Mouse (Mus musculus): Measurements from ENCODE around the gene Rrp1b. TPM values are rescaled to one million over a fixed set of nuclear protein-coding genes. Genes with fewer than 3 reads are reported as not detected.
A peak's percentile ranks its signal among the peaks of the same experiment; 100 is the strongest.

Gene Rrp1b
- 10 to 100 TPM; 16.2 to 16.8 TPM for total RNA-seq (2021)

DNA sequence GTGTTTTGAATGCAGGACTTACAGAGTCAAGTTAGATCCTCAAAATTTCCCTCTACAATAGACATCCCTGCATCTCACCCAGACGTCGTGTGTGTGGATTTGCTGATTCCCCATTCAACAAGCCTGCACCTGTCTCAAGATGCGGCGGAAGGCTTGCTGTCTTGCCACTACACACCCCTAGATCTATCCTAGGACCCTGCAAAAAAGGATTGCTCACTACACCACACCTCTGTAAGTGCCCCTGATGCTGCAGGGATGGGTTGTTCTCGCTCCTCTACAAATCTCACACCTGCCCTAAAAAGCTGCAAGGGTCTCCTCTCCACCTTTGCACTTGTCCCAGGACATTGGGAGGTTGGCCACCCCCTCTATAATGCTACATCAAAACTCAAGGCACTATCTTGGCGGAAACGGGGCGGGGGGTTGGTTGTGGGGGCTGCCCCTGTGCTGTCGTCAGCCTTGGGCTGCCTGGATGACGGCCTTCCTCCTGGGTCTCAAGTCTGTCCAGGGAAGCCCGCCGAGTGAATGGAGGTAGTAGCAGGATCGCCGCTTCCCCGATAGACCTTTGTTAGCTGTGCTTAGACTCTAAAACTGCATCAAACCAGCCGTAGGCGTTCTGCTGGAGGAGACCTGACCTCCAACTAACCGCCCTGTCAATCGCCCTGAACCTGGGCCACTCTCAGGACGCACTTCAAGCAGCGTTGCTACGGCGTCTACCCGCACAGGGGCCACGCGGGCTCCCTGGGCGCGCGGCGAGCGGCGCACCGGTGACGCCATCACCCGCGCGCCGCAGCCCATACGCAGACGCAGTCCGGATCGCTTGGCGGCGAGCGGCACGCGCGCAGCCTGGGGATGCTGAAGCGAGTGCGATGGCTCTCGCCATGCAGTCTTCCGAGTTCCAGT, at the start of gene Rrp1b, which contains the start of gene Hsf2bp:
Gene Rrp1b (plus strand): TSS at position 492 of the 900 bp plus-strand sequence.
Gene Hsf2bp (minus strand): TSS at position 741 of the 900 bp plus-strand sequence.
- peak; percentile 78 for DNase-seq

DNA sequence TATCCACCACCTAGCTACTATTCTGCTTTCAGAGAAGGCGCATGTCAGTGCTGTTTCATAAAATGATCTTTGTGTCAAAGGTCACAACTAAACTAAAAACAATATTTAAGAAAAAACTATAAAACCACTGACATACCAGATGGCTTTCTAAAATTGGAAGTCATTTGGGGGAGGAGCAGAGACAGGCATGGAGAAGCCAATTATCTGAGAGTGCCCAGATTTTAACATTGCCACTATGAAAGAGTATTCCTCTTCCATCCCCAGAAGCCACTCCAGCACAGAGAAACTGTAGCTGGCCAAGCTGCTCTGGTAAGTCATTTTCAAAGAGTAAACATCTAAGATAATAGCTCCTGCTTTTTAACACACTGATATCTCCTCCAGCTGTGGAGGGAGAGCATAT, 49.0 kb upstream of the Rrp1b start:
- no peak for DNase-seq

DNA sequence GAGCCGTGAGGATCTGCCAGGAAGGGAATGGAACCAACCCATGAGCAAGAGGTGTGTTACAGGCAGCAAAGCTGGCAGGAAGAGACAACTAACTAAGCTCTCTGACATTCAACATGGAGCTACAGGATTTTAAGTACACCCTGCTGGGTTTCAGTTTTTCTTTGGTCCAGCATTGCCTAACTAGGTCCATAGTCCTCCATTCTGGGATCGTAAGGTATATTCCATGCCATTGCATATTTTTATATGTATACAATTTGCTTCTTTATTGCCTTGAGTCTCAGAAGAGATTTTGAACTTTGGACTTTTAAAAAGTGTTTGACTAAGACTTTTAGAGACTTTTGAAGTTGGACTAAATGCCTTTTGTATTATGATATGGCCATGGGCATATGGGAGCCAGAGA, 46.9 kb upstream of the Rrp1b start:
- DNase-seq, result no peak

DNA sequence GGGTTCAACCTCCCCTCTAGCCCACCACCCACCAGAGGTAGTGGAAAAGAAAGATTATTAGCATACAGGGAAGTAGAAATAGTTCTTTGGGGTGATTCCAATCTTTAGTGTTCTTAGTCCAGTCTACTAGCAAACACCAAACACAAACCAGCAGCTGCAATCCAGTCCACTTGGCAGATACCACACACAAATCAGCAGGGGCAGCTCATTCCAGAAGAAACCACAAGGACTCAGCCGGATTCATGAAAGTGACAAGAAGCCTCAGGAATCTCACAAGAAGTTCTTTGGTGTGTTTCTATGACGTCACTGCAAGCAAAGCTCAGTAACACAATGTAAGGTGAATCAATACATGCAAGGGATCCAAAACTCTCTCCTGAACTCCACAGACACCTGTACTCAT, 43.9 kb upstream of the Rrp1b start:
- DNase-seq, result no peak

DNA sequence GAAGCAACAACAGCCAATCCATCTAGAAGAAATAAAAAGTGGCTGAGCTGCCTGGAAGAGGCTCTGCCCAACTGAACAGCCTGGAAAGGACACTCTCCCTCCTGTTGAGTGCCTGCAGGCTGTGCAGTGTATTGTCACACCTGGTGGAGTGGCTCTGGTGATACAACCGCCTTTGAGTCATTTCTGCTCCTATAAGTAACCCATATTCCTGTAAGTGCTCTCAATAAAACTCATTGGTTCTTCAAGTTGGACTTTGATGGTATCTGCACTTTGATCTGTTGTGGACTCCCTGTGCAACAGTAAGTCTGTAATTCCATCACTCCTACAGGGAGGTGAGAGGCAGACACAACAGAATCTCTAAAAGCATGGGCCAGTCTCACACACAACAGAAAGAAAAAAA, 42.5 kb upstream of the Rrp1b start:
- no peak for DNase-seq

DNA sequence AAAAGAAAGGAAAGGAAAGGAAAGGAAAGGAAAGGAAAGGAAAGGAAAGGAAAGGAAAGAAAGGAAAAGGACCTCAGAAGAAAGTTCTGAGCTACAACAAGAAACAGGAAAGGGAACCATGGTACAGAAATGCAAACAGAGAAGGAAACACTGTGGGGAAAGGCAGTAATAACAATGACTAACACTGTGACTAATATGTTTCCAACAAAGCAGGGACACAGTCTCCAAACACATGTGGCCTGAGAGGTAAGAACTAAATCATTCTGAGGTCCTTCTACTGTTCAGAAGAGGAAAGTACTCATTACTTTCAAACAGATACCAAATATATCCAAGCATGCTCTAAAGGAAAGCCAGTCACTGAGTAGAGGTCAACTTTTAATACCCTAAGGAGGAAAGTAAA, 41.8 kb upstream of the Rrp1b start:
- DNase-seq, result no peak

DNA sequence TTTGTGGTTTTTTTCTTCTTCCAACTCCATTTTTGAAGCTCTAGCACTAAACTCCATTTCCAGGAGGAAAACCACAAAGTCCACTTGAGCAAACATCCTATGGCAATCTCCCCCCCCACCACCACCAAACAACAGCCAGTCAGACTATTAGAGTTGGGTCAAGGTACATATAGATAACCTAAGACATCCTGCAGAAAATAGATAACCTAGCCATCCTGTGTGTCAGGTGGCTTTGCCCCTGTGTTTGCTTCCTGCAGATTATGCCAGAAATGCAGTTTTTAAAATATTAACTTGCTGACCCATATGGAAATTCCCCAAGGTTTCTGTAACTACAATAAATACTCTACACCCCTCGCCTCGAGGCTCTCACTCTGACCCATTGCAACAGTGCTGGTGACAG, 40.1 kb upstream of the Rrp1b start:
- no peak for DNase-seq

DNA sequence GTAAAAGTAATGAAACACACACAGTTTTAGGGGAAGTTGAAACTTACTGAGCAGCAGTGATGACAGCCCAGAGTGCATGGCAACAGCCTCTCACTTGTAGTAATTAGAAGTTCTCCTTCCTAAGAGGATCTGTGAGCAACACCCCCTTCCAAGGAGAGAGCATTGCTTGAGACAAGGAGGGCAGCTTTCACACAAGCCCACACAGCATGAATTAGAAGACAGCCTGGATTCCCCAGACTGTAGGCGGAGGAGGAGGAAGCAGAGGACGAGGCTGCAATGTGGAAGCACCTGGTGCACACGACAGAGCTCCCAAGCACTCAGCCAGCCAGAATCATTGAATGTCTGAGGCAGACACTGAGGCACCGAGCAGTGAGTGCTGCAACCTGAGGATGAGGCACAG, 39.6 kb upstream of the Rrp1b start:
- no peak for DNase-seq

DNA sequence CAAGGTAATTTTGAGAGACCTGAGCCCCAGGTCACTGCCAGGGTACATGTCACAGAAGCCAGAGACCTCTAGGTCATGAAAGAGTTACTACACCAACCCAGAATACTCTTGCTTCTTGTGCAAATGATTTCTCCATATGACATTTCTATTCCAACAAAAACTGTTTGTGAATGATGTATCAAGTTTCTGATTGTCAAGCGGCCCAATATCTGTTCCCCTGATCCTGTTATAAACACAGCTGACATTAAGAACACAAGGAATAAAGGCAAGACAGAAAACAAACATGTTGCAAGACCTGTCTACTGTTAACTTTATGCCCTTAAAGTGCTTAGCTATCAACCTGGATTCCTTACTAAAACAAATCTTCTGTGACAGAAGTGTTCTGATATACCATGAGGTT, 37.5 kb upstream of the Rrp1b start:
- no peak for DNase-seq

DNA sequence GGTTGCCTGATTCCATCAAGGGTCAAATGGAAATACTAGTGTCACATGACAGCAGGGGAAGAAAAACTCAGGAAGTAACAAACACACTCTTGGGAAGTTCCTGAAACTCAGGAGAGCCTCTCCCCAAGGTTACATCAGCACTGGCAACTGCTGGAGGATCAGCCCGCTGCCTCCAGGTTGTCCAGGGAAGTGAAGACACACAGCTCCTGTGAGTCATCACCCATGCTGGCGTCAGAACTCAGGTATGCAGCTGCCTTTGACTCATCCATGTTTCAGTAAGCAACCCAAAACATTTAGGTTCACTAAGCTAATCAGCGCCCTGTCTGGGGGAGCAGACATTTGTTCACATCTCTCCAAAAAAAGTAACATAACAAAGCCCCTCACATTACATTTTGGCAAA, 32.6 kb upstream of the Rrp1b start:
- DNase-seq, result no peak

DNA sequence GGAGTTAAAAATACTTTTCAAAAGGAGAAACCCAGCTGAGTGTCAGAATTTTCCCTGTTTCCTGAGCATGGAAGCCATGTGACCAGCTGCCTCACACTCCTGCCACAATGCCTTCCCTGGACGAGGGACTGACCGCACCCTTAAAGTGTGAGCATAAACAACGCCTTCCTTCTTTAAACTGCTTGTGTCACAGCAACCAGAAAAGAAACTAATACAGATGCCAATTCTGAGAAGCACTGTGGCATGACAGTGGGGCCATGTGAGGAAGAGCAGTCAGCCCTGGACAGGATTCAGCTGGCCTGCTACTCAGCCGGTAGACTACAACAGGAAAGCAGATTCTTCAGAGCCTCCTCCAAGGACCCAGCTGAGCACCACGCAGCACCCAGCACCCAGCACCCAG, 29.1 kb upstream of the Rrp1b start:
- DNase-seq, result no peak

DNA sequence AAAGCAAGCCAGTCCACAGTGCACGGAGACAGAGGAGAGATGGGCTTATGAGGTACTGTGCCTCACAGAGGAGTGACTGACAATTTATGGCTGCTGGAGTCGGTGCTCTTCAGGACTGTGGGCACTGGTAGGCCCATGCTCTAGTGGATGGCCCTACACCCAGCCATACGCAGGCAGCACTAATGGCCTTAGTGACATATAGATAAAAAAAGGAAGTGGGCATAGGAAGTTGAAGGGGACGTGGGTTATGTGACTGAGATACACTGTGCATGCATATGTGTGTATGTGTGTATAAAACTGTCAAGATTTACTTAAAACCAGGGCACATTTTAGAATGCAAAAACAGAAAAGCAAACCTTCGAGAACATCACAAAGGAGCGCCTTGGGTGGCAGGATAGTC, 24.2 kb upstream of the Rrp1b start:
- no peak for DNase-seq

DNA sequence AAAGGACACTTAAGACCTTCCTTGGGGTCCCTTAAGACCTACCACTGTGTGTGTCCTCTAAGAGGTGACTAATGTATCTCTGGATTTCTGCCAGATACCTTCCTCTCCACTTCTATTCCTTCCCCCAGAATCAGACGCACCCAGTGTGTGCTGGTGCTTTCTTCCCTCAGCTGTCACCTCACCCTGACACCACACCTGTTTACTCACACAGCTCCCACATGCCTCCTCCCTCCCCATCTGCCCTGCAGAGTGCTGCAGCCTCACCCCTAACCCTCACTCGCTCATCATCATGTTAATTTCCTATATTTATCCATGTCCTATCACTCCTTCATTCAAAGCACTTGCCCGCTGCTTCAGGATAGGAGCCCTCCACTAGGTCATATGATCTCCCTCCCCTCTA, 23.6 kb upstream of the Rrp1b start:
- no peak for DNase-seq

DNA sequence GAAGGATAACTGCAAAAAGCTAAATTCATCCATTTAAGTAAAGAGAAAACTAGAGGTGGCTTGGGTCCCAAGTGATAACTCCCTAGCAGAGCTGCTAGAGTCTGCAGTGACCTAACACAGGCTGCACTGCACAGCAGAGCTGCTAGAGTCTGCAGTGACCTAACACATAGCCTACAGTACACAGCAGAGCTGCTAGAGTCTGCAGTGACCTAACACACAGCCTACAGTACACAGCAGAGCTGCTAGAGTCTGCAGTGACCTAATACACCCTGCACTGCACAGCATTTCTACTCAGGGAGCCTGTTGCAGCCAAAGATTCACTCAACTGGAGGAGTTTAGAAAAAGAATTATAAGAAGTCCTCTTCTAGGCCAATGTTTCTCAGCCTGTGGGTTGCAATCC, 22.2 kb upstream of the Rrp1b start:
- DNase-seq, result no peak

DNA sequence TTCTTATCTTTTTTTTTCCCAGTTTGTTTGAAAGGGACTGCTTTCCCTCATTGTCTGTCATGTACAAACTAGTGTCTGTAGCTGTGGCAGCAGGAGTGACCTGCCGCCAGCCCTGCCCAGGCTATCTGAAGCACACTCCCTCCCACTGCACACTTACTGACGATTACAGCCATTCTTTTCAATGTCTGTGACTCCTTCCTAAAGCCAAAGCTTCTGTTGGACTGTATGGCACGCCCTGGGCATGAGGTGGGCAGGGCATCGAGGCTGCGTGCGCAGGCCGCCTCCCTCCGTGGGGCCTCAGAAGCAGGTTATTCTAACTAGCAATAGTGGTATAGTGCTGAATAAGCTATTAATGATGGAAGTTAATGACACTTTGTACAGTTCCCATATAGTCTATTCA, 19.4 kb upstream of the Rrp1b start:
- no peak for DNase-seq

DNA sequence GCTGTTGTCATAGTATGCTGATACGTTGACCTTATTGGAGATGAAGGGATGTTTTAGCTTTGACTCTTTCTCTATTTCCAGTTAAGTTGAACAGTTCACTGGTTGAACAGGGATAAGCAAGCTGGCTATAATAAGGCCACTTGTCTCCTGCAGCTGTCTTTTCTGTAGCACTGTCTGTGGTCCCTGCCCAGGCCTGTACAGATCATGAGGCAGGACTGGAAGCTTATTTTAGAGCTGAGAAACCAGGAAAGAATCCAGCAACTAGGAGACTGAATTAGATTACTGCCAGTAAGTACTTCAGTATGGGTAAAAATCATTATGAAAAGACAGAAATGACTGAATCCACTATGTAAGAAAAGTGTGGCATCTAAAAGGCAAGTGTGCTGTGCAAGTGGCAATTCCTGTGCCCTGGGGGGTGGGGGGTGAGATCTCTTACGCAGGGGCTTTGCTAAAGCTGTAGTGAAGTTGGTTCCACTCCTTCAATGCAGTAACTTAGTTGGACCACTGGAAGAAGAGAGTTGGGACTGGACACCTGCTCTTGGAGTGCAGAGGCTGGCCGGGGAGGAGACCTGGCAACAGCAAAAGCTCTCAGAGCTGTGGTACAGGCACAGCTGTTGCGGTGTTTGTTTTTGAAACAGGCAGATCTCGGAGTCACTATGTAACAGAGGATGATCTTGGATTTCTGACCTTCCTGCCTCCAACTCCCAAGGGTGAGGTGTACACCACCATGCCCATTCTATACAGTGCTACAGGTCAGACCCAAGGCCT, 17.6 kb upstream of the Rrp1b start:
- DNase-seq, result peak; percentile 39

DNA sequence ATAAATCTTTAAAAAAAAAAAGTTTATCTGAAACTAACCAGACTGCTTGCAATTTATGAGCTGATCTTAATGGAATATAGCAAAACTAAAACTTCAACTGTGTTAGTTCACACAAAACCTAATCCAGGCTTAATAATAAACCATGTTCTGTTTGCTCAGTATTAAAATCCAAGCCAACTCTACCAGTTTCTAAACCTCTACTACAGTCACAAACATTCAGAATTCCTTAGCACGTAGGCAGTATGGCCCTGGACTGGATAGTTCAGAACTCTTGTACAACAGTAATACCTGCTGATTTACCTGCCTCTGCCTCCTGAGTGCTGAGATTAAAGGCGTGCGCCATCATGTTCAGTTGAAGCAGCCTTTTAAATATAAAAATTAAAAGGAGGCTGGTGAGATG, 13.9 kb upstream of the Rrp1b start:
- DNase-seq, result no peak

DNA sequence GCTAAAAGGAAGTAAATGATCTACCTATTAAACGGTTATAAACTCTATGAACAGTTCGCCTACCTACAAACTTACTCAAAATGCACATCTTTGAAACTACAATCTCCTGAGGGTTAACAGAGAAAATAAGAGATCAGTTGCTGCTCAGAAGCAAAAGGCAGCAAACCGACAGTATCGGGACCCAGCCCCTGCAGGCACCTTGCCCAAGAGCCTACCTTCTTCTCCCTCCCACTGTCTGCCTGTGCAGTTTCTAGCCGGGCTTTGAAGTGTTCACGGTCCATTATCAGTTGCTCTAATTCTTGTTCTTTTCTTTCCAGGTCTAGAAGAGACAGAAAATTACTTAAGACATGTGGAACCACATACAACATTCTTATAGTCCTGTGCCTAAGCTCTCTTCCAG, 13.3 kb upstream of the Rrp1b start:
- no peak for DNase-seq

DNA sequence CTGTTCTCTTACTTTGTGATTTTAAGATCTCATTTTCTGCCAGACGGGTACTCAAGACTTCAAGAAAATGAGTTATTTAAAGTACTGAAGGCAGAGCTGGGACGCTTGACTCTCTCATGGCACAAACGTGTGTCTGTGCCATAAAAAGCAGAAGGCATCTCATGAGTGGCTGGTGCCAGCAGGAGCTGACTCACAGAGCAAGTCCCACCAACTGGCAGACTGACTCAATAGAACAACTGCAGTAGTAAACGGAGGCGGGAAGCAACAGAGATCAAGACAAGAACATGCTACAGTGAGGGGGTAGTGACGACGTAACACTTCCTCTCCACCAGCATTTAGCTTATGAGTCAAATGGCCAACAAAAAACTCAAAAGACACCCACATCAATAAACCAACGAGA, 12.8 kb upstream of the Rrp1b start:
- peak; percentile 32 for DNase-seq

DNA sequence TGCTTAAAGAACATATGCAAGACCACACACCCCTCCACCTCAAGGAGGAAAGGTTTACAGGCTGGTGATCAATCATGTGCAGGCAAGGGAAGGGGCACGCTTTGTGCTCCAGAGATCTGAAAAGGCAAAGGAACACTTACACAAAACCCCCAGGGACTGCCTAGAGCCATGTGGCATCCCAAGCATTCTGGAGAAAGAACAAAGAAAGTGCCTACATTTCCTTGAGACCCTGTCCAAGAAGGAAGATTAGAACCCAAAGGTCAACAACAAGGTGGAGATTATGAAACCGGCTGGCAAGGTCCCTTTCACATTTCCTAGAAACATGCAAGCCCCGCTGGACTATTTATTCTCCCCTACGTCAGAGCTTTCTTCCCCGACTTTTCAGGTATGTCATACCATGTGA, 11.2 kb upstream of the Rrp1b start:
- no peak for DNase-seq

DNA sequence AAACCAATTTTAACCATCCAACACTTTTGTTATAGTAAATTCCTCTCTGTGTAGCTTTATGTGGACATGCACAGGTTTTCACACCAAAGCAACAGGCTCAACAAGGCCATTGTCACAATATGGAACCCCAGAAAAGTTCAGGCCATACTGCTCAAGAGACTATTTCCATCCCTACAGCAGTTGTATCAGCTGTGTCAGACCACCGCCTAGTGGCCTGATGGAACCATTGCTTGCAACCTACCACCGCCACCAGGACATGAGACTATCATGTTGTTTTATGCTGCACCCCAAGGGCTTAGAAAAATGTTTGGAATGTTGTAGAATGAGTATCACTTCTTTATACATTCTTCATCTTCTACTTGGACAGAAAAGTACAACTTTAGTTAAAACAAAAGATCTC, 10.5 kb upstream of the Rrp1b start:
- DNase-seq, result peak; percentile 80

DNA sequence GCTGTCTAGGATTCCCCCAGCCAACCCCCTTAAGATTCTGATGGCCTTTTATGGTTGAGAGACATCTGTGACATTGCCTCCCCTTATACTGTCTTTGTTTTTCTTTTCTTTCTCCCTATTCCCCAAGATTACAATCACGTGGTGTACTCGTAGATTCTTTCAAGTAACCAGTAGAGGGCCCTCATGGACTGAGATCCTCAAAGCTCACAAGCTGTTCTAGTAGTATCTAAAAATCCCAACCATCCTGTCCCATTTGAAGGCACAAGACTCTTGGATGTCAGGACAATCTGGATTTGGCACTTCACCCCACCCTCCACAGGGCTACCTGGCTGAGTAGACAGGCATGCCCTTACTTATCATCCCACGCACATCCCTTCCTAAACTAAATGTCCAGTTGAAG, 8.2 kb upstream of the Rrp1b start:
- DNase-seq, result no peak

DNA sequence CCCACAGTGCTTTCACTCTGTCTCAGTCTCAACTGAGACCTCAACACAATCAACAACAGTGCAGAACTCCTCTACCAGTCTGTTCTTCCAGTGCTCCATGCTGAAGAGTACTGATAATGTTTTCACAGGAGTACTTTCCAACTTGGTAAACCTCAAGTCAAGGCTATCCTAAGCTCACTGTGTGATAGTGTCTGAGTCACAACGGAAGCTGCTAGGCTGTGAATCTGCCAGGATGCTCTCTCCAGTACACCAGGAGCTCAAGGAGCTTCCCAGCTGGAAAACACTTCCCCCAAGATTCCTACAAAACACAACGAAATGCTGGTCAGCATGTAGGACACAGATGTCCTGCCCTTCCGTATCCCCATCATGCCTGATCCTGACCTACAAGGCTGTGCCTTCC, 7.6 kb upstream of the Rrp1b start:
- DNase-seq, result no peak

DNA sequence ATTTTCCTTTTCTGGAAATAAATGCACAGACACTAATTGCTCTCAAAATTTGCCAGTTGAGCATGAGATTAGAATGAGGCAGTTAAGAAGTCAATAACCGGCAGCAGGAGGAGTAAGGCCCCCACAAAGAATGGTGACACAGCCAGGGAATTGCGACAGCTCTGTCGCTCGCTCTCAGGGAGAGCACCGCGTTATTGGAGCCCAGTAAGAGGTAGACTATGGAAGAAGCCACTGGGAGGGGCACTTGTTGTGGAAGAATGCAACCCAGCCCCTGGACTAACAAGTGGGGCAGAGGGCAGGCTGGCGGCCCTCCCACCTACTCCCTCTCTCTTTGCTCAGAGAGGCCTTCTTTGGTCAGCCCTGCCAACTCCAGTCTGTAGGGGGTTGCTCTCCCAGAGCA, 4.2 kb upstream of the Rrp1b start:
- DNase-seq, result no peak

Data from heart, postnatal 4 days (tissue).